Mouse (Mus musculus): ENCODE data around the gene Gm20817. TPM values are rescaled to one million over a fixed set of nuclear protein-coding genes. Genes with fewer than 3 reads are reported as not detected.
"Not testable (repeated sequence)": the region's sequence is repeated elsewhere in the genome, so short reads cannot be mapped to it uniquely, and the experiment has no call there.

Gene Gm20817
- total RNA-seq (2015) (not detected in 2 replicates), total RNA-seq (2017) (not detected in 2 replicates)

DNA sequence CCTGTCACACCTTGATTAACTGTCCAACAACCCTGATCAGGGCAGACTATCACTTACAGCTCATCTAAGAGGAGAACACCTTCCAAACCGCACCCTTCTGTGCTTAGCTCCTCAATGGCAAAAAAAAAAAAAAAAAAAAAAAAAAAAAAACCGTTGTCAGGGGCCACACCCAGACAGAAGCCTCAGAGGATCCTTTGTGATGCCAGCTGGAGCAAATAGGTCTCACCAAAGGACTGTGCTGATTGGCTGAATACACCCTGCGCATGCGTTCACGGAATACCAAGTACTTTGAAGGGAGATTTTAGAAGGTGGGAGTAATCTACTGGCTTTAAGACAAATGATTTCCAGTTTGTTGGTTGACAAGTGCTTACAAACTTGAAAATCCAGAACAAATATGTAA lies at the start of gene Gm20817:
TSS of gene Gm20817 (minus strand) at position 101 of the 400 bp plus-strand sequence.
- not testable (repeated sequence) for ATAC-seq (replicated peaks; ENCODE audit: poor library complexity)
